Comparison of ENCODE assay signal across 10 mouse cellular contexts in the genomic region with DNA sequence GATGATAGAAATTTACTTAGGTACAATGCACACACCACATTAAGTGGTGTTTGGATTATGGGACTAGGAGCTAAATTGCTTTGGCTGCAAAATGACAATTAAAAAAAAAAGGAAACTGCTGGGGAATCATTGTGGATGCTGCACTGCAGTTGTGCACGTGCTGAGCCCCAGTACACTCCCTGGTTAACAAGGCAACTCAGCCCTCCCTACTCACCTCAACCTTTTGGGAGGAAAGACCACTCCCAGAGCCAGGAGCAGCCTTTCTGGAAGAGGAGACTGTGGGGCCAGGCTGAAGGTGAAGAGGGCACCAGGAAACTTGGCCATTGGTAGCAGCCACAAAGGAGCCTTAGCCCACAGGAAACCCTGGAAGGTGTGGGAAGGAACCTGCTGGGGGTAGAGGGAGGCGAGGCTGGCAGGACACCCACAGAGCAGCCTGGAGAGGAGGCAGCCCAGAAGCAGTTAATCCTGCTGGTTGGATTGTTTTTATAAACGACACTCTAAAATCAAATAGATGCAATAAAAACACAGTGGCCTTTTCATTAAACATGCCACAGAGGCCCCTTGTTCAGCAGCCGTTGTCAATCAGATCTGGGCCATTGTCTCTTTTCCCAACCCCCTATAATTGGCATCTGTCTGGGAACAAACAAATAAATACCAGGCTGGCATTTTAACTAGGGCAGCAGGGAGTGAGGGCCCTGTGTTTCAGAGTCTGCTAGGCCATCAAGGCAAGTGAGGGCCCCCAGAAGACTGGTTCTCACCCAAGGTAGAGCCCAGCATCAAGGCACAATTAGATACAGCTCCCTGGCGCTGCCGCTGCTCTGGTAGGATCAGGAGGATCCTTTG.
DNase-seq lines count a peak whose midpoint lies in the region; ATAC-seq lines count a peak whose summit lies in the region.
"Had no signal": no experiment of that assay in that cellular context is flagged by ENCODE, and none has a peak within 500 bp of the region (broad histone marks: within the 10 kb centered on the region; RNA-seq: fewer than 3 reads in every experiment).

No protein-coding gene starts in this region.

- no peak overlapping the region for H3K4me3 ChIP-seq in hindbrain, embryonic 13.5 days
- no peak overlapping the region for H3K4me3 ChIP-seq in midbrain, embryonic 14.5 days (replicated peaks; ENCODE audit: low read depth, low read length)
- no peak overlapping the region for H3K4me3 ChIP-seq in liver, embryonic 12.5 days

- no peaks in the 10 kb centered on the region for H3K9me3 ChIP-seq in hindbrain, embryonic 13.5 days
- H3K9me3 ChIP-seq in midbrain, embryonic 14.5 days (ENCODE audit: control insufficient read depth, low read length), result no peaks in the 10 kb centered on the region
- no peaks in the 10 kb centered on the region for H3K9me3 ChIP-seq in liver, embryonic 12.5 days (replicated peaks)

- H3K9ac ChIP-seq in hindbrain, embryonic 13.5 days, result no peak overlapping the region
- H3K9ac ChIP-seq in midbrain, embryonic 14.5 days (replicated peaks; ENCODE audit: low read length), result no peak overlapping the region
- H3K9ac ChIP-seq in liver, embryonic 12.5 days, result no peak overlapping the region

- no peaks in the 10 kb centered on the region for H3K27me3 ChIP-seq in hindbrain, embryonic 13.5 days
- no peaks in the 10 kb centered on the region for H3K27me3 ChIP-seq in midbrain, embryonic 14.5 days (ENCODE audit: control insufficient read depth, insufficient read depth, low read length)
- H3K27me3 ChIP-seq in liver, embryonic 12.5 days (replicated peaks), result no peaks in the 10 kb centered on the region

- peak; percentile 63 for ATAC-seq in hindbrain, embryonic 13.5 days (ENCODE audit: low FRiP score)
- peak; percentile 77 for ATAC-seq in midbrain, embryonic 14.5 days (ENCODE audit: low FRiP score, low TSS enrichment)
- ATAC-seq in liver, embryonic 12.5 days, result no peak

- peak overlapping the region; percentile 72 for H3K27ac ChIP-seq in hindbrain, embryonic 13.5 days
- peak overlapping the region; percentile 64 for H3K27ac ChIP-seq in midbrain, embryonic 14.5 days (replicated peaks; ENCODE audit: low read depth, low read length)
- no peak overlapping the region for H3K27ac ChIP-seq in liver, embryonic 12.5 days

- H3K36me3 ChIP-seq in hindbrain, embryonic 13.5 days, result no peaks in the 10 kb centered on the region
- H3K36me3 ChIP-seq in midbrain, embryonic 14.5 days (ENCODE audit: control insufficient read depth, insufficient read depth, low read length), result no peaks in the 10 kb centered on the region
- no peaks in the 10 kb centered on the region for H3K36me3 ChIP-seq in liver, embryonic 12.5 days

- 8% methylated on average over 6 of the region's 6 CpGs for WGBS in hindbrain, embryonic 13.5 days
- WGBS in midbrain, embryonic 14.5 days, result 7% methylated on average over 6 of the region's 6 CpGs
- 38% methylated on average over 6 of the region's 6 CpGs for WGBS in liver, embryonic 12.5 days (ENCODE audit: insufficient replicate concordance)

- peak; percentile 12 for DNase-seq in cerebellum, adult 9-10 months
- DNase-seq in cerebellum, postnatal 36 days, result no peak
- peak; percentile 28 for DNase-seq in brain, embryonic 18.5 days (ENCODE audit: low read depth, low spot score)
- peak; percentile 67 for DNase-seq in midbrain, embryonic 14.5 days
- no peak for DNase-seq in spleen, postnatal 14 days (ENCODE audit: low spot score in 2 of 2)
- DNase-seq in thymus, postnatal 36 days, result no peak
- DNase-seq: gastrocnemius, postnatal 25 days; spleen, adult 18-20 months had no signal

- H3K4me1 ChIP-seq in hindbrain, embryonic 13.5 days (replicated peaks), result peaks cover 24% of the 10 kb centered on the region
- peaks cover 10% of the 10 kb centered on the region; the same call in 1 of the 2 replicates for H3K4me1 ChIP-seq in midbrain, embryonic 14.5 days (ENCODE audit: control insufficient read depth, insufficient read depth, low read length)
- no peaks in the 10 kb centered on the region for H3K4me1 ChIP-seq in liver, embryonic 12.5 days

- no peak overlapping the region for H3K4me2 ChIP-seq in hindbrain, embryonic 13.5 days
- no peak overlapping the region for H3K4me2 ChIP-seq in midbrain, embryonic 14.5 days (ENCODE audit: low read length)
- H3K4me2 ChIP-seq in liver, embryonic 12.5 days, result no peak overlapping the region

Comparison
In these comparisons a context has a peak if more than half of its experiments do, and no peak if none do; other contexts are left out.
1. DNase-seq: peak in cerebellum, adult 9-10 months (single experiment), brain, embryonic 18.5 days (single experiment) and midbrain, embryonic 14.5 days (single experiment); none in cerebellum, postnatal 36 days (0 of 2), spleen, postnatal 14 days (0 of 2) and thymus, postnatal 36 days (0 of 2).